Mouse (Mus musculus) heart, embryonic 16.5 days (tissue): ENCODE measurements around the gene Gm20479. TPM values are rescaled to one million over a fixed set of nuclear protein-coding genes. Genes with fewer than 3 reads are reported as not detected.
A peak's percentile ranks its signal among the peaks of the same experiment; 100 is the strongest.

Source experiments
- ATAC-seq: fragments of 200-750 bp; cut with Nextera tagmentation; replicated peaks from 2 replicates; pipeline ENCODE4 v1.8.0; 2017; ENCODE audit warnings: moderate number of reproducible peaks; ENCODE audit not compliant: insufficient read depth, low FRiP score; ENCODE audit errors: extremely low read depth
- H3K27ac ChIP-seq: fragments of 300-500 bp; sonication (generic); 2 replicates; pipeline ENCODE4 v1.5.1; 2014; ENCODE audit warnings: mild to moderate bottlenecking, low read length, control low read depth, moderate library complexity
- H3K27me3 ChIP-seq: fragments of 300-500 bp; sonication (generic); 2 replicates; pipeline ENCODE4 v1.6.1; 2014; ENCODE audit warnings: low read length, mixed read lengths; ENCODE audit not compliant: control insufficient read depth, insufficient read depth
- H3K36me3 ChIP-seq: fragments of 300-500 bp; sonication (generic); 2 replicates; pipeline ENCODE4 v1.6.1; 2014; ENCODE audit not compliant: control insufficient read depth, insufficient read depth
- H3K4me1 ChIP-seq: fragments of 300-500 bp; sonication (generic); 2 replicates; pipeline ENCODE4 v1.6.1; 2014; ENCODE audit warnings: low read length, mixed read lengths; ENCODE audit not compliant: control insufficient read depth, insufficient read depth
- H3K4me2 ChIP-seq: fragments of 300-500 bp; sonication (generic); 2 replicates; pipeline ENCODE4 v1.6.1; 2014; ENCODE audit warnings: low read depth, mild to moderate bottlenecking, control low read depth, low read length
- H3K4me3 ChIP-seq: fragments of 300-500 bp; sonication (generic); 2 replicates; pipeline ENCODE4 v1.5.1; 2014; ENCODE audit warnings: mild to moderate bottlenecking, control low read depth, low read length
- H3K9ac ChIP-seq: fragments of 300-500 bp; sonication (generic); 2 replicates; pipeline ENCODE4 v1.6.1; 2014; ENCODE audit warnings: low read length, control low read depth
- H3K9me3 ChIP-seq: fragments of 300-500 bp; sonication (generic); replicated peaks from 2 replicates; pipeline ENCODE4 v1.6.1; 2016; ENCODE audit warnings: low read length; ENCODE audit not compliant: control insufficient read depth
- WGBS: fragments of 180-500 bp; shearing (Covaris S2); extraction: QIAGEN DNeasy Blood & Tissue Kit; methylation state at CpG from one replicate; pipeline ENCODE4 v1.1.7; 2014; 5-methylcytosine and 5-hydroxymethylcytosine counted together
- polyA plus RNA-seq: library from polyadenylated mRNA; unstranded; fragments of >200 nt; fragmentation: Nextera tagmentation; extraction: Ambion mirVana; gene quantifications from 2 replicates; pipeline ENCODE4 v1.2.1, GENCODE M21; 2015

Gm20479 gene
- 0.46 TPM in 1 of 2 replicates, not detected in the other for polyA plus RNA-seq

DNA sequence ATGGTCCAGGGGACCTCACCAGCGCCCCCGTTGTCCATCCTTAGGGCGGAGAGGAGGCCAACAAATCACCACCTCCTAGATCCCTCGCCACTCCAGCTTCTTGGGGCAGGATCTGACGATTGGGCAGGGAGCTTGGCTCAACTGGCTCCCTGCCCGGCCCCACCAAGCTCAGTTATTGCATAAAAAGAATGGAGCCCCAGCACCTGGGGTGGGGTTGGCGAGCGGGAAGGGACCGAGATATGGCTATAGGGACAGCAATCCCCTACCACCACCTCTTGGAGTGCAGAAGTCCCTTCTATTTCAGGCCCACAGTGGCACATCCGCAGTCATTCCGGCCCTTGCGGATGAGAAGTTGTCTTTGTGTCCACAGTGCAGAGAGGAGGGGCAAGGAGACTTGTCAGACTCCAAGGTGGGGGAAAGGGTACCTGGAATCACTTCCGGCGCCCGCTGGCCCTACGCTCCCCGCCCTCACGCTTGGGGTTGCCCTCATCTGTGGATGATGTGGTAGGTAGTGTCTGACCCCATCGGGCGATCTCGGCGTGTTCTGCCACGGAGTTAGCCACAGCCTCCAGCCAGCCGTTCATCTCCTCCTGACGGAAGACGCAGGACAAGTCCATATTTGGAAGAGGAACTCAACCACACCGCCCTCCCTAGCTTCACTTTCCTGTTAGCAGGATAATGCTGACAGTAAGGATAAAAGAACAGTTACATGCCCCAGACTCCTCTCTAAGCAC lies at the start of gene Gm20479:
Gm20479 (minus strand) TSS at position 559 of the 734 bp plus-strand sequence.
- H3K4me3 ChIP-seq = peak within 1 kb of the TSS; percentile 78
- H3K4me1 ChIP-seq = peaks cover 17% of the 10 kb centered on the region
- ATAC-seq = no peak
- peak within 1 kb of the TSS; percentile 91 for H3K4me2 ChIP-seq
- H3K27ac ChIP-seq = peak within 1 kb of the TSS; percentile 75
- H3K27me3 ChIP-seq = 0 out of 2 replicates have a peak, but pooled peaks cover under 1% of the 10 kb centered on the region
- no peaks in the 10 kb centered on the region for H3K9me3 ChIP-seq
- no peaks in the 10 kb centered on the region for H3K36me3 ChIP-seq
- WGBS = 2% methylated on average over 27 of the region's 27 CpGs
- peak within 1 kb of the TSS; percentile 68 for H3K9ac ChIP-seq

- Histone ChIP-seq H3K4me1 (peaks cover 7% of the 10 kb centered on the region; the same call in 1 of the 2 replicates), H3K27me3 (peaks cover 81% of the 10 kb centered on the region), H3K9ac (no peak overlapping the region), H3K27ac (no peak overlapping the region), H3K4me2 (no peak overlapping the region), H3K9me3 (peaks cover 10% of the 10 kb centered on the region), H3K36me3 (no peaks in the 10 kb centered on the region), H3K4me3 (no peak overlapping the region)
- ATAC-seq = no peak
- WGBS = 83% methylated on average over 7 of the region's 7 CpGs
These were observed 49.3 kb upstream of the Gm20479 start for GRCm38 (mm10) chr7:27406481-27406880.

GRCm38 (mm10) chr7:27404203-27404942 lies 47.2 kb upstream of the Gm20479 start:
- ATAC-seq = no peak
- Histone ChIP-seq H3K4me2 (peak overlapping the region; percentile 5; the same call in 1 of the 2 replicates), H3K4me1 (peaks cover 7% of the 10 kb centered on the region; the same call in 1 of the 2 replicates), H3K4me3 (peak overlapping the region; percentile 8; the same call in 1 of the 2 replicates), H3K36me3 (no peaks in the 10 kb centered on the region), H3K27ac (no peak overlapping the region), H3K9ac (no peak overlapping the region), H3K9me3 (peaks cover 10% of the 10 kb centered on the region), H3K27me3 (peaks cover 85% of the 10 kb centered on the region)
- 6% methylated on average over 81 of the region's 81 CpGs for WGBS

- Histone ChIP-seq H3K27me3 (peaks cover 80% of the 10 kb centered on the region), H3K4me1 (no peaks in the 10 kb centered on the region), H3K4me3 (no peak overlapping the region), H3K9ac (no peak overlapping the region), H3K4me2 (no peak overlapping the region), H3K27ac (no peak overlapping the region), H3K9me3 (peaks cover 12% of the 10 kb centered on the region), H3K36me3 (no peaks in the 10 kb centered on the region)
- no peak; the same call in 1 of the 2 replicates for ATAC-seq
- 9% methylated on average over 16 of the region's 16 CpGs for WGBS
These were observed 45.5 kb upstream of the Gm20479 start for GRCm38 (mm10) chr7:27402675-27403074.

DNA sequence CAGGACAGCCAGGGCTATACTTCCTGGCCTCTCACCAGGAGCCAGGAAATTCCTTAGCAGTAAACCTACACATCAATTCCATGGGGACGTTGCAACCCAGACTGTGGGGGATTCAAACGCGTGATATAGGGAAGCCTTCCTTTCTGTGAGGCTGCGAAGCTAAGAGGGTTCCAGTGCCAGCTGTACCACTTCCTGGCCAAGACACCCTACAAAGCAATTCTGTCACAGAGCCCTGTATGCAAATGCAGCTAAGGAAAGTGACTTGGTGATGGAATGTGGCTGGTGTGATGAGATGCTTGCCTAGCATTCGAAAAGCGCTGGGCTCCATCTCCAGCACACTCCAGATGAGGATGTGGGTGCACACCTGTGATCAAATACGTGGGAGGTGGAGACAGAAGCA lies 43.3 kb upstream of the Gm20479 start:
- ATAC-seq = no peak
- Histone ChIP-seq H3K9me3 (peaks cover 9% of the 10 kb centered on the region), H3K27me3 (peaks cover 82% of the 10 kb centered on the region), H3K27ac (no peak overlapping the region), H3K4me1 (no peaks in the 10 kb centered on the region), H3K36me3 (no peaks in the 10 kb centered on the region), H3K4me3 (no peak overlapping the region), H3K4me2 (no peak overlapping the region), H3K9ac (no peak overlapping the region)
- WGBS = 65% methylated on average over 7 of the region's 7 CpGs

GRCm38 (mm10) chr7:27397048-27397949 lies 40.1 kb upstream of the Gm20479 start:
- Histone ChIP-seq H3K27me3 (peaks cover 77% of the 10 kb centered on the region), H3K4me3 (no peak overlapping the region), H3K36me3 (no peaks in the 10 kb centered on the region), H3K4me1 (no peaks in the 10 kb centered on the region), H3K4me2 (no peak overlapping the region), H3K9me3 (peaks cover 3% of the 10 kb centered on the region; the same call in 1 of the 2 replicates), H3K27ac (no peak overlapping the region), H3K9ac (no peak overlapping the region)
- WGBS = 15% methylated on average over 26 of the region's 26 CpGs
- no peak for ATAC-seq

- Histone ChIP-seq H3K27me3 (peaks cover 77% of the 10 kb centered on the region), H3K4me3 (peak overlapping the region; percentile 54), H3K4me2 (peak overlapping the region; percentile 74), H3K4me1 (no peaks in the 10 kb centered on the region), H3K36me3 (no peaks in the 10 kb centered on the region), H3K9me3 (peaks cover 3% of the 10 kb centered on the region; the same call in 1 of the 2 replicates), H3K27ac (no peak overlapping the region), H3K9ac (no peak overlapping the region; the same call in 1 of the 2 replicates)
- no peak; the same call in 1 of the 2 replicates for ATAC-seq
- WGBS = 3% methylated on average over 33 of the region's 68 CpGs
These were observed 39.2 kb upstream of the Gm20479 start for GRCm38 (mm10) chr7:27396184-27397047.
